Mouse (Mus musculus) 3134 (cell line): ENCODE measurements at regions not wholly inside any gene's neighbourhood (a gene's known extent, or its start where the extent isn't known, plus 50 kb on each side); places are given as distances from the start of the nearest gene placed in this dataset.

Experiments
- DNase-seq: peaks from one replicate; pipeline ENCODE4 v3.0.0-alpha.2; 2011; ENCODE audit warnings: low spot score; ENCODE audit not compliant: insufficient read length; ENCODE audit errors: extremely low read depth

- no peak for DNase-seq
Observed at GRCm38 (mm10) chr2:169158760-169159159, 203.4 kb upstream of the Zfp64 start.

GRCm38 (mm10) chr2:169158005-169158673, 202.8 kb upstream of the Zfp64 start:
- no peak for DNase-seq

- DNase-seq = no peak
Observed at GRCm38 (mm10) chr2:169156908-169157307, 201.5 kb upstream of the Zfp64 start.

- DNase-seq = no peak
Observed at GRCm38 (mm10) chr2:169154881-169155280, 199.5 kb upstream of the Zfp64 start.

GRCm38 (mm10) chr2:169147655-169148054, 192.3 kb upstream of the Zfp64 start:
- DNase-seq = no peak

GRCm38 (mm10) chr2:169142224-169142623, 186.8 kb upstream of the Zfp64 start:
- no peak for DNase-seq

- no peak for DNase-seq
Observed at GRCm38 (mm10) chr2:169133855-169134254, 178.5 kb upstream of the Zfp64 start.

GRCm38 (mm10) chr2:169125476-169125875, 170.1 kb upstream of the Zfp64 start:
- DNase-seq = no peak

GRCm38 (mm10) chr2:169122887-169123286, 167.5 kb upstream of the Zfp64 start:
- DNase-seq = no peak

GRCm38 (mm10) chr2:169116841-169117240, 161.5 kb upstream of the Zfp64 start:
- no peak for DNase-seq

GRCm38 (mm10) chr2:169109044-169109443, 153.7 kb upstream of the Zfp64 start:
- DNase-seq = no peak

GRCm38 (mm10) chr2:169108037-169108436, 152.7 kb upstream of the Zfp64 start:
- DNase-seq = no peak

- DNase-seq = no peak
Observed at GRCm38 (mm10) chr2:169101506-169102261, 146.3 kb upstream of the Zfp64 start.

- no peak for DNase-seq
Observed at GRCm38 (mm10) chr2:169100516-169100915, 145.1 kb upstream of the Zfp64 start.

- DNase-seq = no peak
Observed at GRCm38 (mm10) chr2:169099678-169100077, 144.3 kb upstream of the Zfp64 start.

- no peak for DNase-seq
Observed at GRCm38 (mm10) chr2:169098591-169098990, 143.2 kb upstream of the Zfp64 start.

- DNase-seq = no peak
Observed at GRCm38 (mm10) chr2:169094011-169094754, 138.8 kb upstream of the Zfp64 start.

GRCm38 (mm10) chr2:169090256-169090655, 134.9 kb upstream of the Zfp64 start:
- no peak for DNase-seq

GRCm38 (mm10) chr2:169088870-169089484, 133.6 kb upstream of the Zfp64 start:
- no peak for DNase-seq

GRCm38 (mm10) chr2:169088301-169088700, 132.9 kb upstream of the Zfp64 start:
- no peak for DNase-seq

- DNase-seq = no peak
Observed at GRCm38 (mm10) chr2:169071267-169071666, 115.9 kb upstream of the Zfp64 start.
